Mouse (Mus musculus) liver, embryonic 11.5 days (tissue): ENCODE measurements around the gene E4f1. TPM values are rescaled to one million over a fixed set of nuclear protein-coding genes. Genes with fewer than 3 reads are reported as not detected.

ENCODE experiments used
- ATAC-seq: fragments of 200-750 bp; cut with Nextera tagmentation; replicated peaks from 2 replicates; pipeline ENCODE4 v1.8.0; 2017; ENCODE audit warnings: moderate number of reproducible peaks, mild to moderate bottlenecking, moderate TSS enrichment, moderate library complexity; ENCODE audit not compliant: low FRiP score
- DNase-seq: peaks from one replicate; pipeline ENCODE4 v3.0.0-alpha.2; 2017; ENCODE audit warnings: low spot score
- H3K27ac ChIP-seq: fragments of 300-500 bp; sonication (generic); 2 replicates; pipeline ENCODE4 v1.5.1; 2014; ENCODE audit warnings: mild to moderate bottlenecking, low read depth, low read length, control low read depth
- H3K27me3 ChIP-seq: fragments of 300-500 bp; sonication (generic); replicated peaks from 2 replicates; pipeline ENCODE4 v1.6.1; 2014; ENCODE audit warnings: low read length, mixed read lengths; ENCODE audit not compliant: control insufficient read depth, insufficient read depth
- H3K36me3 ChIP-seq: fragments of 300-500 bp; sonication (generic); 2 replicates; pipeline ENCODE4 v1.6.1; 2014; ENCODE audit warnings: mild to moderate bottlenecking, low read length, moderate library complexity, mixed read lengths; ENCODE audit not compliant: control insufficient read depth, insufficient read depth
- H3K4me1 ChIP-seq: fragments of 300-500 bp; sonication (generic); replicated peaks from 2 replicates; pipeline ENCODE4 v1.6.1; 2014; ENCODE audit warnings: low read length, mixed read lengths; ENCODE audit not compliant: control insufficient read depth, insufficient read depth
- H3K4me2 ChIP-seq: fragments of 300-500 bp; sonication (generic); 2 replicates; pipeline ENCODE4 v1.6.1; 2014; ENCODE audit warnings: mild to moderate bottlenecking, control low read depth, moderate library complexity
- H3K4me3 ChIP-seq: fragments of 300-500 bp; sonication (generic); 2 replicates; pipeline ENCODE4 v1.5.1; 2014; ENCODE audit warnings: low read depth, low read length, control low read depth
- H3K9ac ChIP-seq: fragments of 300-500 bp; sonication (generic); 2 replicates; pipeline ENCODE4 v1.6.1; 2014; ENCODE audit warnings: low read depth, low read length, control low read depth
- H3K9me3 ChIP-seq: fragments of 300-500 bp; sonication (generic); 2 replicates; pipeline ENCODE4 v1.6.1; 2016; ENCODE audit warnings: low read length, inconsistent platforms, mixed read lengths; ENCODE audit not compliant: control insufficient read depth
- WGBS: fragments of 180-500 bp; shearing (Covaris S2); extraction: QIAGEN DNeasy Blood & Tissue Kit; methylation state at CpG from one replicate; pipeline ENCODE4 v1.1.7; 2014; 5-methylcytosine and 5-hydroxymethylcytosine counted together
- polyA plus RNA-seq: library from polyadenylated mRNA; unstranded; fragments of >200 nt; fragmentation: Nextera tagmentation; extraction: Ambion mirVana; gene quantifications from 2 replicates; pipeline ENCODE4 v1.2.1, GENCODE M21; 2014

Gene E4f1
- polyA plus RNA-seq, 1 experiment from 2014 or later, result 23.5 TPM

GRCm38 (mm10) chr17:24402371-24402770 lies 67.7 kb downstream of the E4f1 start:
- H3K4me2 ChIP-seq, result no peak overlapping the region
- H3K27ac ChIP-seq, result no peak overlapping the region
- ATAC-seq (no peak; the same call in 1 of the 2 replicates), DNase-seq (no peak)
- no peak overlapping the region for H3K9ac ChIP-seq
- H3K9me3 ChIP-seq, result no peaks in the 10 kb centered on the region
- H3K4me3 ChIP-seq, result no peak overlapping the region
- peaks cover 30% of the 10 kb centered on the region for H3K36me3 ChIP-seq
- 70% methylated on average over 3 of the region's 3 CpGs for WGBS
- no peaks in the 10 kb centered on the region for H3K4me1 ChIP-seq
- H3K27me3 ChIP-seq, result no peaks in the 10 kb centered on the region

- no peak overlapping the region for H3K9ac ChIP-seq
- no peaks in the 10 kb centered on the region for H3K9me3 ChIP-seq
- ATAC-seq (no peak), DNase-seq (no peak)
- H3K27me3 ChIP-seq, result no peaks in the 10 kb centered on the region
- no peak overlapping the region for H3K27ac ChIP-seq
- 82% methylated on average over 7 of the region's 7 CpGs for WGBS
- peaks cover 9% of the 10 kb centered on the region; the same call in 1 of the 2 replicates for H3K36me3 ChIP-seq
- H3K4me3 ChIP-seq, result no peak overlapping the region
- H3K4me1 ChIP-seq, result no peaks in the 10 kb centered on the region
- H3K4me2 ChIP-seq, result no peak overlapping the region
Observed at GRCm38 (mm10) chr17:24394456-24394855, 75.7 kb downstream of the E4f1 start.

Other genes with a start within 250 kb of the E4f1 start
- gene Tedc2, start 249.5 kb downstream of the E4f1 start, polyA plus RNA-seq, result 16.6 and 17.2 TPM in 2 replicates
- gene Ccnf, start 218.8 kb downstream of the E4f1 start, polyA plus RNA-seq, result 95.6 and 107 TPM in 2 replicates
- gene Abca17, start 119.2 kb downstream of the E4f1 start, polyA plus RNA-seq, result 0.19 TPM in 1 of 2 replicates, not detected in the other
- 30.4 and 30.7 TPM in 2 replicates for gene Abca3, start 118.4 kb downstream of the E4f1 start, polyA plus RNA-seq
- gene Rnps1, start 55.7 kb downstream of the E4f1 start, polyA plus RNA-seq, result 336 and 347 TPM in 2 replicates
- 122 and 126 TPM in 2 replicates for gene Eci1, start 43.7 kb downstream of the E4f1 start, polyA plus RNA-seq
- 1.1 and 1.3 TPM in 2 replicates for gene Dnase1l2, start 27.2 kb downstream of the E4f1 start, polyA plus RNA-seq
- gene Pgp, start 79 bp upstream of the E4f1 start, polyA plus RNA-seq, result 119 and 123 TPM in 2 replicates
- gene Bricd5, start 3.6 kb upstream of the E4f1 start, polyA plus RNA-seq, result 0.25 and 0.26 TPM in 2 replicates
- gene Mlst8, start 8.8 kb upstream of the E4f1 start, polyA plus RNA-seq, result 22.3 TPM in 2 replicates
- 0.47 and 0.56 TPM in 2 replicates for gene Caskin1, start 18.3 kb upstream of the E4f1 start, polyA plus RNA-seq
- 81.0 and 90.7 TPM in 2 replicates for gene Traf7, start 57.6 kb upstream of the E4f1 start, polyA plus RNA-seq
- 2.0 and 2.4 TPM in 2 replicates for gene Rab26, start 63.9 kb upstream of the E4f1 start, polyA plus RNA-seq
- 8.7 and 12.2 TPM in 2 replicates for gene Pkd1, start 79.5 kb upstream of the E4f1 start, polyA plus RNA-seq
- 53.5 and 55.2 TPM in 2 replicates for gene Tsc2, start 162.3 kb upstream of the E4f1 start, polyA plus RNA-seq
- gene Nthl1, start 162.4 kb upstream of the E4f1 start, polyA plus RNA-seq, result 21.0 and 23.7 TPM in 2 replicates
- gene Slc9a3r2, start 180.0 kb upstream of the E4f1 start, polyA plus RNA-seq, result 23.6 and 25.1 TPM in 2 replicates
- gene Npw, start 188.1 kb upstream of the E4f1 start, polyA plus RNA-seq, result 0.31 and 0.47 TPM in 2 replicates
- 37.4 and 38.3 TPM in 2 replicates for gene Zfp598, start 199.4 kb upstream of the E4f1 start, polyA plus RNA-seq
- 0.26 and 0.49 TPM in 2 replicates for gene Syngr3, start 219.6 kb upstream of the E4f1 start, polyA plus RNA-seq
- gene Gfer, start 225.8 kb upstream of the E4f1 start, polyA plus RNA-seq, result 64.2 and 74.7 TPM in 2 replicates
- 0.56 and 0.58 TPM in 2 replicates for gene Noxo1, start 225.9 kb upstream of the E4f1 start, polyA plus RNA-seq
- 102 and 109 TPM in 2 replicates for gene Tbl3, start 237.3 kb upstream of the E4f1 start, polyA plus RNA-seq
- 0.25 and 0.27 TPM in 2 replicates for gene Rnf151, start 247.8 kb upstream of the E4f1 start, polyA plus RNA-seq
- gene Rps2, start 247.8 kb upstream of the E4f1 start, polyA plus RNA-seq, result 2,083 and 2,225 TPM in 2 replicates